Mouse (Mus musculus) spleen, adult 2 months (tissue): ENCODE results near the gene 2310034G01Rik.

ENCODE experiments used
- CTCF ChIP-seq: fragments of 200-500 bp; IDR thresholded peaks from 2 replicates; pipeline ENCODE4 v1.5.1; 2011; ENCODE audit warnings: mild to moderate bottlenecking, inconsistent platforms; ENCODE audit not compliant: insufficient read depth, insufficient read length, insufficient replicate concordance; ENCODE audit errors: extremely low read depth
- POLR2A ChIP-seq: fragments of 200-500 bp; IDR thresholded peaks from 2 replicates; pipeline ENCODE4 v1.6.1; 2011; ENCODE audit warnings: low read depth, low read length, inconsistent platforms

GRCm38 (mm10) chr19:46397436-46398001 is 47.4 kb upstream of the 2310034G01Rik start:
- no peak for TF ChIP-seq CTCF
- TF ChIP-seq POLR2A, result no peak
